Mouse (Mus musculus) frontal cortex, postnatal 25 days (tissue): ENCODE data around the gene Sult2a5.

Source experiments
- DNase-seq, 2 experiments: peaks; one replicate each; pipeline ENCODE4 v3.0.0; 2022; ENCODE audit warnings: low spot score in 2 of 2

Gene Sult2a5

GRCm38 (mm10) chr7:13623667-13624066, at the start of gene Sult2a5:
Sult2a5 (plus strand) TSS chr7:13623967.
- no peak for DNase-seq
